Mouse (Mus musculus): ENCODE results near the gene Sec22b. TPM values are rescaled to one million over a fixed set of nuclear protein-coding genes. Genes with fewer than 3 reads are reported as not detected.

Gene Sec22b
- polyA plus RNA-seq, 1 experiment from 2014 or later = 114 TPM

DNA sequence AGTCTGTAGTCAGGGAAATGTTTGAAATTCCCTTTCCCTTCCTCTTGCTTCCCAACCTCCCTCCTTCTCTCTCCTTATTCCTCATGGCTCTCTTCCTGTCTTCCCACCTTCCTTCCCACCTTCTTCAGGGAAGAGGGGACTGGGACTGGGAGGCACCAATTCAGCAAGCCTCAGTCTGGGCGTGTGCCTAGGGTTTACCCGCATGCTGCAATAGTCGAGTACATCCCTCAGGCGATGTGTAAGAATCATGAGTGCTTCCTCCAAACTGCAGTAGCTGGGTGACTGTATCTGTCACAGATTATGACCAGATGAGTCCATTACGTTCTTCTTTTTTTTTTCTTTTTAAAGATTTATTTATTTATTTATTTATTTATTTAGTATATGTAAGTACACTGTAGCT lies 32.8 kb downstream of the Sec22b start:
- H3K4me2 ChIP-seq (ENCODE audit: low read length) = no peak overlapping the region
- no peaks in the 10 kb centered on the region for H3K9me3 ChIP-seq (ENCODE audit: control insufficient read depth, low read length)
- H3K4me3 ChIP-seq (replicated peaks; ENCODE audit: low read depth, low read length) = no peak overlapping the region
- H3K9ac ChIP-seq (replicated peaks; ENCODE audit: low read length) = no peak overlapping the region
- peaks cover 10% of the 10 kb centered on the region; the same call in 1 of the 2 replicates for H3K27me3 ChIP-seq (ENCODE audit: control insufficient read depth, insufficient read depth, low read length)
- DNase-seq (no peak), ATAC-seq (ENCODE audit: low FRiP score, low TSS enrichment) (no peak)
- no peak overlapping the region for H3K27ac ChIP-seq (replicated peaks; ENCODE audit: low read depth, low read length)
- no peaks in the 10 kb centered on the region for H3K36me3 ChIP-seq (ENCODE audit: control insufficient read depth, insufficient read depth, low read length)
- 86% methylated on average over 5 of the region's 5 CpGs for WGBS
- H3K4me1 ChIP-seq (ENCODE audit: control insufficient read depth, insufficient read depth, low read length) = peaks cover 23% of the 10 kb centered on the region

DNA sequence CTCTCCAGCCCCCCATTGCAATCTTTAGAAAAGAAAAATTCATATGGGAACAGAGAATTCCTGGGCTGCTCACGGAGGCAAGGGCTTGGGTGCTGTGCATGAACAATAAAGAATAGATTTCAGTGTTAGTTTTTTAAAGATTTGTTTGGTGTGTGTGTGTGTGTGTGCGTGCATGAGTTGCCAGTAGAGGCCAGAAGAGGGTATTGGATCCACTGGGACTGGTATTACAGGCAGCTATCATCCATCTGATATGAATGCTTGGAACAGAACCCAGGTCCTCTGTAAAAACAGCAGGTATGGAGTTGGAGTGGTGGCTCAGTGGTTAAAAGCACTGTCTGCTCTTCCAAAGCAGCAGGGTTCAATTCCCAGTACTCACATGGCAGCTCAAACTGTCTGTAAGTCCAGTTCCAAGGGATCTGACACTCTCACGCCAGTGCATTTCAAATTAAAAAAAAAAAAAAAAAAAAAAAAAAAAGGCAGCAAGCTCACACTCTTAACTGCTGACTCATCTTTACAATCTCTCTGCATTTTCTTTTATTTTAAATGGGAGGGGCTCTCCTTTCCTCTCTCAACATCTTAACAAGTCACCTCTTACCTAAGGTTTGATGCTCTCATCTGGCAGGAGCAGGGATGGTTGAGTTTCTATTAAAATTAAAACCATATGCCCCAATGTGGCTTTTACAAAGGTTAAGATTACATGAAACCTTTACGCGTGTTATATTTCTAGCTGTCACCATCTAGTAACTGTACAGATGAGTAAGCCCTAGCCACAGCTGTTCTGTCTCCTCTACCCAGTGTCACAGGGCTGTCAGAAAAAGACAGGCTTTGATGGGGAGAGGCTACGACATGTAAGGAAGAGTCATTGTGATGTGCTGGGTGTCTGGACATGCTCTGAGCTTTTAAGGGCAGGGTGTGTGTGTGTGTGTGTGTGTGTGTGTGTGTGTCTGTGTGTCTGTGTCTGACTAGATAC lies 33.6 kb downstream of the Sec22b start:
- Histone ChIP-seq H3K36me3 (ENCODE audit: control insufficient read depth, insufficient read depth, low read length) (no peaks in the 10 kb centered on the region), H3K27ac (replicated peaks; ENCODE audit: low read depth, low read length) (no peak overlapping the region), H3K4me1 (ENCODE audit: control insufficient read depth, insufficient read depth, low read length) (peaks cover 31% of the 10 kb centered on the region), H3K4me3 (replicated peaks; ENCODE audit: low read depth, low read length) (no peak overlapping the region), H3K27me3 (ENCODE audit: control insufficient read depth, insufficient read depth, low read length) (peaks cover 10% of the 10 kb centered on the region; the same call in 1 of the 2 replicates), H3K9me3 (ENCODE audit: control insufficient read depth, low read length) (no peaks in the 10 kb centered on the region), H3K9ac (replicated peaks; ENCODE audit: low read length) (no peak overlapping the region), H3K4me2 (ENCODE audit: low read length) (no peak overlapping the region)
- DNase-seq (no peak), ATAC-seq (ENCODE audit: low FRiP score, low TSS enrichment) (no peak)
- 86% methylated on average over 6 of the region's 6 CpGs for WGBS

DNA sequence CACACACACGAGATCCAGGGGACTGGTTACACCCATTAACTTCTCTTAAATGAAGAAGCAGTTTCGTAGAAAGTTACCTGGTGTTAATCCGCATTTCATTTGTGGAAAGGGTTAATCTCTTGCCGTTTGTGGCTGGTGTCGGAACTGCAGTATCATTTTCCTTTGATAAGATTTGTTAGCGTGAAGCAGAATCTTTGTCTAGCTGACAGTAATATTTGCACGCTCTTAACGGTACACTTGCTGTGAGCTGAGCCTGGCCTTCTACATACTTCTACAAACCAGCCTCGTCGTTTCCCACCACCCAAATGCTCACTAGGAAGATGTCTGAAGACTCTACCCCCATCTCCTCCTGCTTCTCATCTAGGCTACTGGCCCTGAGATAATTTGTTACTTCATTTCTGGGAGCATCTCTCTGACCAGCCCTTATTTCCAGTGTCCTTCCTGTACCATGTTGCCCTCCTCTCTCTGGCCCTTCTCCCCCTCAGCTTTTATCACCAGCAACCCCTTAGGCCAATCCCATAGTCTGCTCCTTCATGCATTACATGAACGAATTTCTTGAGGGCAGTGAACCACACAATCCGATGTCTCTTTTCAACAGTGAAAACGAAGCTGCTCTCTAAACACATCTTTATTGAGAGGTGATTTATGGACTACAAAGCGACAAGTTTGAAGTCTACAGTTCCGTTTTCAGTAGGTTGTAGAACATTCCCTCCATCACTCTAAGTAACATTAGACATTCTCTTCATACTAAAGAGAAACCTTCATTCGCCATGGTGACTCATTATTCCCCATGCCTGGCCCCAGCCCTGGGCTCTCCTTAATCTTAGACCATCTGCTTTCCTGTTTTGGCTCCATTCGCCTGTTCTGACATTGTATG lies 36.3 kb downstream of the Sec22b start:
- Histone ChIP-seq H3K9ac (replicated peaks; ENCODE audit: low read length) (no peak overlapping the region), H3K36me3 (ENCODE audit: control insufficient read depth, insufficient read depth, low read length) (no peaks in the 10 kb centered on the region), H3K4me2 (ENCODE audit: low read length) (peak overlapping the region; percentile 20), H3K27me3 (ENCODE audit: control insufficient read depth, insufficient read depth, low read length) (peaks cover 10% of the 10 kb centered on the region; the same call in 1 of the 2 replicates), H3K9me3 (ENCODE audit: control insufficient read depth, low read length) (no peaks in the 10 kb centered on the region), H3K4me1 (ENCODE audit: control insufficient read depth, insufficient read depth, low read length) (peaks cover 49% of the 10 kb centered on the region), H3K27ac (replicated peaks; ENCODE audit: low read depth, low read length) (0 out of 2 replicates have a peak overlapping the region, but pooled peaks have one; percentile 17), H3K4me3 (replicated peaks; ENCODE audit: low read depth, low read length) (no peak overlapping the region)
- ATAC-seq (ENCODE audit: low FRiP score, low TSS enrichment) (no peak), DNase-seq (peak; percentile 59)
- WGBS = 11% methylated on average over 17 of the region's 17 CpGs

DNA sequence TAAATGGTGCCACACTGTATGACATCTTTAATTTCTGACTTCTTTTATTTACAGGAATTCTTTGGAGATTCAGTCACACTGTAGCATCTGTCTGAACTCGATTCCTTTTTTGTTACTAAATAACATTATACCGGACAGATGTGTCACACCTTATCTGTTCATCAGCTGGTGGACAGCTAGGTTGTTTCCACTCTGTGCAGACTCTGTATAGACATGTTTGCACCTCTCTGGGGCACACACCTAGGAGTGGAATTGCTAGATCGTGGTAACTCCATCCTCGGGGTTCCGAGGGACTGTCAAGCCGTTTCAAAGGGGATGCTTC lies 36.9 kb downstream of the Sec22b start:
- no peak overlapping the region for H3K4me2 ChIP-seq (ENCODE audit: low read length)
- H3K4me3 ChIP-seq (replicated peaks; ENCODE audit: low read depth, low read length) = no peak overlapping the region
- H3K27ac ChIP-seq (replicated peaks; ENCODE audit: low read depth, low read length) = no peak overlapping the region
- DNase-seq (no peak), ATAC-seq (ENCODE audit: low FRiP score, low TSS enrichment) (no peak)
- H3K27me3 ChIP-seq (ENCODE audit: control insufficient read depth, insufficient read depth, low read length) = peaks cover 9% of the 10 kb centered on the region; the same call in 1 of the 2 replicates
- 25% methylated on average over 6 of the region's 6 CpGs for WGBS
- H3K9me3 ChIP-seq (ENCODE audit: control insufficient read depth, low read length) = no peaks in the 10 kb centered on the region
- no peaks in the 10 kb centered on the region for H3K36me3 ChIP-seq (ENCODE audit: control insufficient read depth, insufficient read depth, low read length)
- H3K4me1 ChIP-seq (ENCODE audit: control insufficient read depth, insufficient read depth, low read length) = peaks cover 53% of the 10 kb centered on the region
- no peak overlapping the region for H3K9ac ChIP-seq (replicated peaks; ENCODE audit: low read length)

DNA sequence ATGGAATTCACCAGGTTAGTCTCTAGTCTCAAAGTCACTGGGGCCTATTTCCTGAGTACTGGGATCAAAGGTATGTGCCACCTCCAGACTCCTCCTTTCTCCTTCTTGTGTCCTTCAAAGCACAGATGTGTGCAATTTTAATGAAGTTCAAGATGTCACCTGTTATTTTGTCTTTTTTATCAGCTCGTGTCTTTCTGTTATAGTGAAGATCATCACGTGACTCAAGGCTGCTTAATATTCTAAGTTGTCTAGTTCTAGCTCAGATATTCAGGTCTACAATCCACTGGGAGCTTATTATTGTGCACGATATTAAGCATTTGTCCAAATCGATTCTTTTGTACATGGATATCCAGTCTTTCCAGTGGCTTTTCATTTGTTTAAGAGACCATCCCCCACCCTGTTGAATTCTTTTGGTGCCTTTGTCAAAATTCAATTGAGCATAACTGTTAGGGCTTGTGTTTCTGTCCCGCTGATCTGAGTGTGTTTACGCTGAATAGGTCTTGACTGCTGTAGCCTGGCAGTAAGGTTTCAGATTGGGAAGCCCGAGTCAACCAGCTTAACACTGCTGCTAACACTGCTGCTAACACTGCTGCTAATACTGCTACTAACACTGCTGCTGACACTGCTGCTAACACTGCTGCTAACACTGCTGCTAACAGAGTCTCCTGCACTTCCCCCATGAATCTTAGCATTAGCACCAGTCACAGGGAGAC lies 38.0 kb downstream of the Sec22b start:
- WGBS = 5% methylated on average over 7 of the region's 7 CpGs
- H3K9me3 ChIP-seq (ENCODE audit: control insufficient read depth, low read length) = no peaks in the 10 kb centered on the region
- H3K27me3 ChIP-seq (ENCODE audit: control insufficient read depth, insufficient read depth, low read length) = no peaks in the 10 kb centered on the region
- ATAC-seq (ENCODE audit: low FRiP score, low TSS enrichment) (peak; percentile 44), DNase-seq (peak; percentile 65)
- no peak overlapping the region for H3K4me3 ChIP-seq (replicated peaks; ENCODE audit: low read depth, low read length)
- no peaks in the 10 kb centered on the region for H3K36me3 ChIP-seq (ENCODE audit: control insufficient read depth, insufficient read depth, low read length)
- peak overlapping the region; percentile 9; the same call in 1 of the 2 replicates for H3K4me2 ChIP-seq (ENCODE audit: low read length)
- no peak overlapping the region for H3K9ac ChIP-seq (replicated peaks; ENCODE audit: low read length)
- peak overlapping the region; percentile 69 for H3K27ac ChIP-seq (replicated peaks; ENCODE audit: low read depth, low read length)
- peaks cover 47% of the 10 kb centered on the region for H3K4me1 ChIP-seq (ENCODE audit: control insufficient read depth, insufficient read depth, low read length)

DNA sequence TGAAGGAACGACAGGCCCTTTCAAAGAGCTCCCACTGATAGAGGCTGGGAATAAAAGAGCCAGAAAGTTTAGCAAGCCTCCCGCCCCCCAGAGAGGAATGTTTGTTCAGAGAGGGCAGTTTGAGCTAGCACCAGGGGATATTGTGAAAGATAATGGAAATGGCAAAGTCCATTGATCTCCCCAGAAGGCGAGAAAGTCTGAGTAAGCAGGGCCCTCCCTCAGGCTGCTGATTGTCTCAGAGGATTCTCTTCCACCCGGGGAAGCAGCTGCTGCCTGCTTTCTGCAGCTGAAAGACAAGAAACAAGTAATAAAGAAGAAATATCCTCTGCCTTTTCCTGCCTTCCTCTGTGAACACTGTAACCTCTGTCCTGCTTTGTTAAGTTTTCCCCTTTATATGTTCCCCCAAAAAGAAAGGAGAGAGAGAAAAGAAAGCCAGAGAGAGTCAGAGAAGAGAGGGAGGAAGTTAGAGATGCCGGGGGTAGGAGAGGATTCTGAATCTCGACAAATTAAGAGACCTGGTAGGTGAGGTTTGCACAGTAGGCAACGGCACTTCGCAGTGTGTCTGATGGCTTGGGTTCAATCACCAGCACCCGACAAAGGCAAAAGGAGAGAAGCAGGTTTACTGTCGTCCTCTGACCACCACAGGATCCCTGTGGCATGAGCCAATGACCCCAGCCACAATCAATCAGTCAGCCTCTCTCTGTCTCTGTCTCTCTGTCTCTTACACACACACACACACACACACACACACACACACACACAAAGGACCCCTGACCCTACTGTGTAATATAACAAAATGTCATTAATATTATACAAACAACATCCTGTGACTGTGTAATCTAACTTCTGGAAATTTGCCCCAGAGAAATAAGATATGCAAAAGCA lies 38.9 kb downstream of the Sec22b start:
- Histone ChIP-seq H3K27me3 (ENCODE audit: control insufficient read depth, insufficient read depth, low read length) (no peaks in the 10 kb centered on the region), H3K36me3 (ENCODE audit: control insufficient read depth, insufficient read depth, low read length) (no peaks in the 10 kb centered on the region), H3K4me2 (ENCODE audit: low read length) (peak overlapping the region; percentile 9; the same call in 1 of the 2 replicates), H3K4me1 (ENCODE audit: control insufficient read depth, insufficient read depth, low read length) (peaks cover 47% of the 10 kb centered on the region), H3K27ac (replicated peaks; ENCODE audit: low read depth, low read length) (peak overlapping the region; percentile 69), H3K9ac (replicated peaks; ENCODE audit: low read length) (no peak overlapping the region), H3K9me3 (ENCODE audit: control insufficient read depth, low read length) (no peaks in the 10 kb centered on the region), H3K4me3 (replicated peaks; ENCODE audit: low read depth, low read length) (no peak overlapping the region)
- 3% methylated on average over 10 of the region's 10 CpGs for WGBS
- DNase-seq (peak; percentile 52), ATAC-seq (ENCODE audit: low FRiP score, low TSS enrichment) (no peak)

DNA sequence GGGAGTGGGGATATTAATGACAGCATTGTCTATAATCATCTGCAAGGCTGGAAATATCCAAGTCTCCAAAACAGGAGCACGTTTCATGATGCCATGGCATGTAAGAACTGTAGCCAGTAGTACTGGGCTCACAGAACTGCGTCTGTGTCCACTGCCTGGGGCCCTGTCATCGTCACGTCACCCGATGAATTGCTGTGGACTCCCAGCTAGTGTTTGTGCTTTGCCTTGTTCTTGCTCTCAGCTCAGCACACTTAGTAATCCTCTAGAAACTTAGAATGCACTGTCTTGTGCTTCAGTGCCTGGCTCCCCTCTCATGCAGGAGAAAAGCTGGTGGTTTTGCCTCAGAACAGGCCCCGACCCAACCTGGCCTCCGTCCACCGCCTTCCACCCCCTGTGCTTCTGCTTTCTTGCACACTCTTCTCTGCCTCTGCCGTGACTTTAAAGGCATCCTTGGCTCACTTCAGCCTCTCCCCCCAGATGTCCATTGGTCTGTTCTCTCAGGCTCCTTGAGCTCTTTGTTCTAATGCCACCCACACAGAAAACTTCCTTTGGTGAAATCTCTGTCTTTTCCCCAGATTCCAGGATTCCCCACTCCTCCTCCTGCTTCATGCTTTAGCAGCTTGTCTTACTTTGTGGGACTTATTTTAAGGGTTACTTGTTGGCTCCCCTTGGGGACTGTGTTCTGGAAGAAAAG lies 39.7 kb downstream of the Sec22b start:
- Histone ChIP-seq H3K4me1 (ENCODE audit: control insufficient read depth, insufficient read depth, low read length) (peaks cover 47% of the 10 kb centered on the region), H3K9ac (replicated peaks; ENCODE audit: low read length) (no peak overlapping the region), H3K36me3 (ENCODE audit: control insufficient read depth, insufficient read depth, low read length) (no peaks in the 10 kb centered on the region), H3K27ac (replicated peaks; ENCODE audit: low read depth, low read length) (0 out of 2 replicates have a peak overlapping the region, but pooled peaks have one; percentile 46), H3K4me3 (replicated peaks; ENCODE audit: low read depth, low read length) (no peak overlapping the region), H3K27me3 (ENCODE audit: control insufficient read depth, insufficient read depth, low read length) (no peaks in the 10 kb centered on the region), H3K4me2 (ENCODE audit: low read length) (no peak overlapping the region), H3K9me3 (ENCODE audit: control insufficient read depth, low read length) (no peaks in the 10 kb centered on the region)
- ATAC-seq (ENCODE audit: low FRiP score, low TSS enrichment) (no peak), DNase-seq (peak; percentile 45)
- WGBS = 10% methylated on average over 9 of the region's 9 CpGs
